Mouse (Mus musculus): ENCODE measurements at regions not wholly inside any gene's neighbourhood (a gene's known extent, or its start where the extent isn't known, plus 50 kb on each side); places are given as distances from the start of the nearest gene placed in this dataset.

DNA sequence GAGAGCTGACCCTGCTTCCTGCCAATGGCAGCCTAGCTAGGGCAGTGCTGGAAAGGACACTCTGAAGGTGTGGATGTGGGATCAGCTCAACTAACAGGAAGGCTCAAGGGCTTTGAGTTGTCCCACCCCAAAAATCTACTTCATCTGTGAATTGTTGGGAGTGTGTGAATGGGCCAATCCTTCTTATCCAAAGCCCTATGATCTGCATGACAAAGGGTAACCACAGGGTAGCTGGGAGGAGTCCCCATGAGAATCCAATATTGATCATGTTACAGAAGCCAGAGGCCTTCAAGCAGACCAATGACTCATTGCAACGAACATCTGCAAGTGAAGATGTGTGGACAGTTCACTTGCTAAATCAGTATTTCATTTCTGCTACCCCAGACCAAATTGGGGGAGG is 51.1 kb upstream of the Adra1b start:
- DNase-seq = no peak
- intact Hi-C loops (cut with DNase I) = no loop called here

GRCm38 (mm10) chr11:43958241-43958975 is 57.4 kb upstream of the Adra1b start:
- DNase-seq = peak in 1 of 2 experiments; percentile 11
- intact Hi-C loops (cut with DNase I) = no loop called here

DNA sequence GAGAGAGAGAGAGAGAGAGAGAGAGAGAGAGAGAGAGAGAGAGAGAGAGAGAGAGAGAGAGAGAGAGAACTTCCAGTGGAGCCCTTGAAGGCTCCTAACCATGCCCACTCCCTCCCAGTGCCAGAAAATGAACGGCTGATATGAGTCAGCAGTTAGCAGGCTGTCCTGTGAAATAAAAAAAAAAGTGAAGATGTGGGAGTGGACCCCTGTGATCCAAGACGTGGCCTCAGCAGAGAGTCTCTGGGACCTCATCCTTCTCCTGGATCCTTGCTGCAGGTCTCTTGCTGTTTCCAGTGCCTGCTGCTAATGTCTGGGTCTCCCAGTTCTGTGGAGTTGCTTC is 57.9 kb upstream of the Adra1b start:
- DNase-seq = no peak
- intact Hi-C loops (cut with DNase I) = no loop called here

GRCm38 (mm10) chr11:43960348-43961105 is 59.5 kb upstream of the Adra1b start:
- intact Hi-C loops (cut with DNase I) = no loop called here

GRCm38 (mm10) chr11:43961398-43962070 is 60.5 kb upstream of the Adra1b start:
- intact Hi-C loops (cut with DNase I) = no loop called here
- peak; percentile 13 to 14 for DNase-seq

More at GRCm38 (mm10) chr11:43960348-43961105, 59.5 kb upstream of the Adra1b start:
- DNase-seq = no peak

- intact Hi-C loops (cut with DNase I) = no loop called here
- DNase-seq = no peak
Observed at GRCm38 (mm10) chr11:43967764-43968163, 66.8 kb upstream of the Adra1b start.

DNA sequence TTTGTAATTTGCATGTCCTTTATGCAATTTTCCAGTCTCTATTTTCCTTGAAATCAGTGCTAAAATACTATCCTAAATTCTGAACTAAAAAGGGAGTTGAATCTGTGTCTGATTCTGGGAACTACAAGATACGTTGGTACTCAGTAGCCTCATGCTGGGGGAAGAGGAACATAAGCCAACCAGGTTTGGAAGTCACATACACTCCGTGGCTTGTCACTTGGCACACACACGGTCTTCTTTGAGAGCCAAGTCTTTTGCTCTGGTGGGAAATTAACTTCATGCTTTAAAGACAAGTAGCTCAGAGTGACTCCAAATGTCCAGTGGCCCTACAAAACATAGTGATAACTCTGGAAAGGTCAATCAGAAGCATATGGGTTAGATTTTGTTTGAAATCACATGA is 70.9 kb upstream of the Adra1b start:
- DNase-seq = no peak
- intact Hi-C loops (cut with DNase I) = no loop called here

DNA sequence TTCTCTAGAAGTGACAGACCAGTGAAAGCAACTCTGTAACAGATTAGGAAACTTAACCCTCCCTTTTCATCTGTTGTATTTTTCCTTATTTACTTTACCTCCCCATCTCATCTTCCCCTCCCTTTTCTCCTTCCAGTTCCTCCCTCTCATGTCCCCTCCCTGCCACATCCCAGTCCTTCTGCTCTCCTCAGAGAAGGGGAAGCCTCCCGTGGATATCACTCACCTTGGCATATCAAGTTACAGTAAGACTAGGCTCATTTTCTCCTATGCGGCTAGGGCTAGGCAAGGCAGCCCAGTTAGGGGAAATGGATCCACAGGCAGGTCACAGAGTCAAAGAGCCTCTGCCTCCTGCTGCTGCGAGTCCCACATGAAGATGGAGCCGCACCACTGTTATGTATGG is 75.0 kb upstream of the Adra1b start:
- no peak for DNase-seq
- intact Hi-C loops (cut with DNase I) = no loop called here

- intact Hi-C loops (cut with DNase I) = no loop called here
- DNase-seq = no peak
Observed at GRCm38 (mm10) chr11:43979406-43979805, 78.4 kb upstream of the Adra1b start.

- no peak for DNase-seq
- intact Hi-C loops (cut with DNase I) = no loop called here
Observed at GRCm38 (mm10) chr11:43980444-43980843, 79.4 kb upstream of the Adra1b start.

DNA sequence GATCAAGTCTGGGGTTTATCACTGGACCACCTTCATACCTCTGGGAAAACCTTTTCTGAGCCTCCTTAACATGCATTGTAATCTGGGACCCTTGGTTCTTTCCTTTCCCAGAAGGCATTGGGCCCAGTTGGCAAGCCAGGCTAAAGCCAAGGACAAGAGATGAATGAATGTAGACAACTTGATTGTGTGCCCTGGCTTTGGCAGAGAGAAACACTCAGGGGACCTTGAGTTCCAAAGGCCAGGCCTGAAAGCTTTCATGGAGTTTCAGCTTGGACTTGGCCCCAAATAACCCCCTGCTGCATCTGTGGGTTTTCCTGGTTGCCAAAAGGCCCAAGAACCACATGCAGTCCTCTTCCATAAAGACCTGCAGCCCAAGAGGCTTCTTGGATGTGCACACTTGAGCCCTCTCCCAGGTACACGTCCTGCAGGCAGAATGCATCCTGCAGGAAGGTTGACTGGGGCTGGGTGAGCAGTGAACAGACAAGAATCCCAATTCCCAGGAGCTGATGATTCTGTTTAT is 89.0 kb upstream of the Adra1b start:
- peak in 1 of 2 experiments; percentile 10 for DNase-seq
- intact Hi-C loops (cut with DNase I) = no loop called here

DNA sequence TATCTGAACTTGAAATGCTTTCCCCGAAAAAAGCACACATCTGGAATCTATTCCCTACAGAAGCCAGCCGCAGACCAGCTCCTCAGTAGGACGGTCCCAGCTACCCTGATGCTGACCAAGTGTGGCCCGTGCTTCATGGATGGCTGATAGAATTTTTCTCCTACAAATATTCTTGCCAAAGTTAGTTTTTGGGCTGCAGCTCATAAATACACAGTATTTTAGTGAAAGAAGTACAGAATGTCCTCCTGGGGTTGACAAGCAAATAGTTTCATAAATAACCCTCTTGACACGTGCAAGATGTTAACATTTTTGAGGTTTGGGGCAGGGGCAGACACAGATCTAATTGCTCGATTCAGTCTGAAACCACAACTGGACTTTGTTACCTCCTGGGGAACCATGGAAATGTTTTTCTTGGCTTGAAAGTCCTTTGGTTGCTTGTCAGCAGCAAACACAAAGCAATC is 91.0 kb upstream of the Adra1b start:
- intact Hi-C loops (cut with DNase I) = no loop called here
- DNase-seq = peak in 1 of 2 experiments; percentile 6

- DNase-seq = no peak
- intact Hi-C loops (cut with DNase I) = no loop called here
Observed at GRCm38 (mm10) chr11:43998046-43998725, 97.2 kb upstream of the Adra1b start.

GRCm38 (mm10) chr11:44000056-44000455 is 99.0 kb upstream of the Adra1b start:
- intact Hi-C loops (cut with DNase I) = no loop called here
- no peak for DNase-seq

GRCm38 (mm10) chr11:44001843-44002589 is 101.0 kb upstream of the Adra1b start:
- intact Hi-C loops (cut with DNase I) = no loop called here
- DNase-seq = no peak

- peak; percentile 11 to 20 for DNase-seq
- intact Hi-C loops (cut with DNase I) = no loop called here
Observed at GRCm38 (mm10) chr11:44002716-44003522, 101.9 kb upstream of the Adra1b start.

GRCm38 (mm10) chr11:44007526-44008040 is 106.6 kb upstream of the Adra1b start:
- no peak for DNase-seq
- intact Hi-C loops (cut with DNase I) = no loop called here

- intact Hi-C loops (cut with DNase I) = no loop called here
Observed at GRCm38 (mm10) chr11:44012314-44012713, 111.3 kb upstream of the Adra1b start.

GRCm38 (mm10) chr11:44013841-44014240 is 112.8 kb upstream of the Adra1b start:
- intact Hi-C loops (cut with DNase I) = no loop called here
- no peak for DNase-seq

More at GRCm38 (mm10) chr11:44012314-44012713, 111.3 kb upstream of the Adra1b start:
- DNase-seq = no peak
